Mouse (Mus musculus) adrenal gland, adult 10 weeks (tissue): Measurements from ENCODE around the gene Rnf11. TPM values are rescaled to one million over a fixed set of nuclear protein-coding genes. Genes with fewer than 3 reads are reported as not detected.

Source experiments
- polyA plus RNA-seq: library from polyadenylated mRNA; stranded (reverse); fragments of 350-450 nt; fragmentation: Illumina TruSeq; extraction: RNeasy Lipid Tissue Mini Kit (QIAGEN cat#74804); gene quantifications from one replicate; pipeline ENCODE4 v1.2.3, GENCODE M21; 2014; ENCODE audit warnings: low read depth, low replicate concordance

Gene Rnf11
- 1,306 TPM for polyA plus RNA-seq

DNA sequence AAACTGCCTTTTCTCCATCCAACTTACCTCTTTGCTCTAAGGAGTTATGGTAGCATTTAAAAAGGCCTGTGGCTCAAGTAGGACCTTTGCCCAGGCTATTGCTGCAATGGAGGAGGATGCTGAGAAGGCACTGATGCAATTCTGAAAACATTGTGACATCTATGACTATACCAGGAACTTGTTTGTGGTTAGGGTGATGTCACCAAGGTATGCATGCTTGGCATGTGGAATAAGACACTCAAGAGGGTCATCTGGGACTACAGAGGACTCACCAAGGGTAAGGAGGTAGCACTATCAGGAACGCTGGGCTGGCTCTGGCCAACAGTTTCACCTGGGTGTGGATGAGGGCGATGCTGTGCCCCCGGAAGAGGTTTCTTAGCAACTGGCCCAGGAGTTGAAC lies at the start of gene Rnf11:
Gene Rnf11, minus strand, starts transcription at position 108 of the 400 bp plus-strand sequence.

DNA sequence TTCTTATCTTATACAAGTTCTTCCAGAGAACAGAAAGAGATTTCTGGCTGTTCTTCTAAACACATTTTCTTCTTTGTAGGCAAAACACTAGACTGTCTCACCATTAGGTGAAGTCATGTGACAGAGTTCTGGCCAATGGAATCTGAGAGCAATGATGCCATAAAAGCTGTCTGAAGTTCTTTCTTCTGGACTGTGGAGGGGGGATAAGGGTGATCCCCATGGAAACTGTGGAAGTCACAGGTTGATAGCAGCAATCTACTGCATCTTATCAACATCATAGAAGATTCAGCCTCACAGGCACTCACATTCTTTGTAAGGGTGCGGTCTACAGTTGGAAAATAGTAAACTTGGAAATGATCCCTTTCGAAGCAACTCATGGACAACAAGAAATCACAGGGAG lies 46.6 kb upstream of the Rnf11 start, which contains the start of gene 4930522H14Rik:
Gene 4930522H14Rik, minus strand, starts transcription at position 187 of the 400 bp plus-strand sequence.

DNA sequence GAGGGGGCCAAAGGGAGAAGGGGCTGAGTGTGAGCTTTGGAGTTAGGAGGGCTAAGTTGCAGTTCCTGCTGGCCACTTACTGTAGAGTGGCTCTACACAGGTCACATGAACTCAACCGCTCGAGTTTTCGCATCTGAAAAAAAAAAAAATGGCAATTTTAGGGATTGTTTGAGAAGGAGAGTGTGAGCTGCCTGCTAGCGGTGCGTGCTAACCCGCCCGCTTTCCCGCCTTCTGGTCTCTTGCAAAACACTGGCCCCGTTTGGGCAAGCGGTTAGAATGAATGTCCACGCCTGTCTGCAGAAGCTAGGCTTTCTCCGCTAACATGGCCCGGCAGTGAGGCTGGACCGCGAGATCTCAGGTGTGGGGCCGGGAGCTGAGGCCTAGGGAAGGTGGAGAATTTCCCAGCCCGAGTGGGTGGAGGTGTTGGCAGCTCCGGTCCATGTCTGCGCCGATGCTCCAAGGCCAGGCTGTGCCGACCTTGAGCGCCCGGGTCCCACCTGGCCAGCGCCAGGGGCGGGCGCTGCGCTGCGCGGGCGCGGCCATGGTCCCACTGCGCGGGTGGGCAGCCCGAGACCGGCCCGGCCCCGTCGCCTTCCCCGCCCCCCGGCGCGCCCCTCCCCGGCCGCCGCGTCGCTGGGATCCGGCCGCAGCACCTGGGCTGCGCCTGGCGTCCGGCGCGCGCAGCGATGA lies 77.9 kb downstream of the Rnf11 start, which contains the start of gene Ttc39a:
Gene Ttc39a, plus strand, starts transcription at position 138 of the 690 bp plus-strand sequence.

Other genes with a start within 250 kb of the Rnf11 start
- gene Eps15, start 204.5 kb downstream of the Rnf11 start, polyA plus RNA-seq = 190 TPM
- 3.3 TPM for gene Ttc39a, start 78.1 kb downstream of the Rnf11 start, polyA plus RNA-seq
- not detected for gene 4930522H14Rik, start 46.6 kb upstream of the Rnf11 start, polyA plus RNA-seq
- 57.1 TPM for gene Cdkn2c, start 182.5 kb upstream of the Rnf11 start, polyA plus RNA-seq
- gene Faf1, start 191.9 kb upstream of the Rnf11 start, polyA plus RNA-seq = 106 TPM